Mouse (Mus musculus) c-Kit-positive CD71-negative TER-119-negative erythroid progenitor cells, embryonic 14.5 days (primary cell): Measurements from ENCODE around the gene Rtkn2.

ENCODE experiments used
- DNase-seq: peaks from one replicate; pipeline ENCODE4 v3.0.0-alpha.2; 2013; ENCODE audit warnings: low read depth

The Rtkn2 gene

DNA sequence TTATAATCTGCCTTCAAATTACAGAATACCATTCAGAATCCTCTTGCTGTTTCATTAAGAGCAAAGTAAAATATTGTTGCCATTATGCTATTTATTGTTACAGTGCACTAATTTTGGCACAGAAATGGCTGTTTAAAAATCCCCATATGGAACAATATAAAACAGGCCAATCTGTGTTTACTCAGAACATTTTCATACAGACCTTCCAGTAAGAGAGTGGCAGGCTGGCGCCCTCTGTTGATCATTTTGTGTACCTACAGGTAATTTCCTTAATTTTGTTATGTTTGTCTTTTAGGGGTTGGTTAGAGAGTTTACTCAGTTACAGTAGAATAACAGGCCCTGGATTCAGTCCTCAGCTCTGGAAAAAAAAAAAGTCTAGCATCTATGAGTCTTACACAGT, 16.8 kb downstream of the Rtkn2 start:
- DNase-seq: no peak

DNA sequence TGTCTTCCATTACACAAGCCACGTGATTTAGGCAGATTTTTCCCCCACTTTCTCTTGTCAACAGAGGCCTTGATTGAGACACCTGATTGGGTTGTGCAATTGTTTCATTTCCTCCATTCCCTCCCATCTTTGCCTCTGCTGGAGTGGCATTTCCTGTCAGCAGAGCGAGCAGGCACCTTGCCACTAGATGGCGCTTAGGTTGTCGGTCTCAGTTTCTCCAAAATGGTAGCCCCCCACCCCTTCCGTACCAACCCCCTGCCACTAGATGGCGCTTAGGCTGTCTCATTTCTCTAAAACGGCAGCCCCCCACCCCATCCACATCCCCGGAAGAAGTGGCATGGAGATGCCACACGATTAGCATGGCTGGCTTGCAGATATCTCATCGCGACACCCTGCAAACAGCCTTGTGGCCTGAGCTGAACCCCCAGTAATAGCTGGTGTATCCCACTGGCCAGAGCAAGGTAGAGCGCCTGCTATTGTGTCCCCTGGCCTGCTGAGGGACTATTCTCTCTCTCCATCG, 18.8 kb downstream of the Rtkn2 start:
- peak; percentile 34 for DNase-seq

DNA sequence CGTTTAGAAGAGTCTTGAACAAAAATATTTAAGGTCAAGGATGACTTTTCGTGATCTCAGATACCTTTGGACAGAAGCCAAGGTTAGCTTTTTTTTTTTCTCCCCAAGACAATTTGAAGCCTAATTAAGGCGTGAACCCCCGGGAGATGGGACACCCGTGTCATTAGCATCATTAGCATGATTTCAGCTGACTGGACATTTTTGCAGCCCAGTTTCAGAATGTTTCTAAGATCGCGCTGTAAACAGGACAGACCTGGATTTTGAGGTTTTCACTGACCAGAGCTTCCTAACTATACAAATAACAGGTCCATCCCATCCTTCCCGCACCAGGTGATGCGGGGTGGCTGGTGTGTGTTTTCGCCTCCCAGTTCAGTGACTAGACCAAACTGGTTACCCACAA, 19.8 kb downstream of the Rtkn2 start:
- no peak for DNase-seq

DNA sequence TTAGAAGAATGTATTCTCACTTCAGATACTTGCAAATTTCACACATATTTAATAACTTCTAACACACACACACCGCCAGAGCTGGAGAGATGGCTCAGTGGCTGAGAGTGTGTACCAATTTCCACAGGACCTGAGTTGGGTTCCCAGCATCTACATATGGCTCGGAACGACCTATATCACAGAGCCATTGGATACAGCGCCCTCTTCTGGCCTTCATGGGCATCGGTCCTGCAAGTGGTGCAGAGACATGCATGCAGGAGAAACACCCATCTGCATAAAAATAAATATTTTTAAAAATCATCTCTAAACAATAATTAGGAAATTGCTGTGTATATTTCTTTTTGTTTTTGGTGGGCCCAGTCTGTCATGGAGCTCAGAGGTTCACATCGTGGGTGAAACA, 22.1 kb downstream of the Rtkn2 start:
- DNase-seq: no peak

DNA sequence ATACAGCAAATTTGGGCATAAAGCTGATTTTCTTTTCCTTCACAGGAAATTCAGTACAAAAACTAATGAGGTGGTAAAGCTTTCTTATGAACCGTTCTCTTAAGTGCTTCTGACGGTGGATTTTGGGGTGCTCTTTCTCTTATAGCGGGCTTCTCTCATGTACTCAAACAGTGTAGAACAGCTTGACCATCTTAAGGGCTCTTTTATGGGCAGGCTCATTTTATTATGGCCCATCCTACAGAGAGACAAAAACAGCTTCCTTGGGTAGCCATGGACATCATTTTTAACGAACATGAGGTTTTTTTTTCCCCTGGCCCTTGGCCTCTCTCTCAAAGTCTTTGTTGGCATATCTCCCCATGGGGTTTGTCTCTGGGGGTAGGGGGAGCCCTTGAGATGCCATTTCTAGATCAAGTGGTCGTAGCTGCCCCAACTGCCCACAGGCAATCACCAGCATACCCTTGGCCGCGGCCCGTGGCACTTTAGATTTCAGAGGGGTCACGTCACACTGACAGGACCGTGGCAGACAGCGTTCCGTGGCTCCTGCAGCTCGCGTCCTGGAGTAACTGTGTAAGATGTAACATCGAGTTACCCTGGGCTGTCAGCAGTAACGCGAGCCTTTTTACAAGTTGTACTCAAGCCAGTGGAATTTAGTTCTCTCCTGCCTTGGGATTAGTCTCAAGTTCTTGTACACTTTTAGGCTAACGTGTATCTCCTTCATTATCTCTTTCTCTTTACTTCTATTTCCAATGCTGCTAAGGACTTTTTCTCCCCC, 24.5 kb downstream of the Rtkn2 start:
- DNase-seq: no peak

DNA sequence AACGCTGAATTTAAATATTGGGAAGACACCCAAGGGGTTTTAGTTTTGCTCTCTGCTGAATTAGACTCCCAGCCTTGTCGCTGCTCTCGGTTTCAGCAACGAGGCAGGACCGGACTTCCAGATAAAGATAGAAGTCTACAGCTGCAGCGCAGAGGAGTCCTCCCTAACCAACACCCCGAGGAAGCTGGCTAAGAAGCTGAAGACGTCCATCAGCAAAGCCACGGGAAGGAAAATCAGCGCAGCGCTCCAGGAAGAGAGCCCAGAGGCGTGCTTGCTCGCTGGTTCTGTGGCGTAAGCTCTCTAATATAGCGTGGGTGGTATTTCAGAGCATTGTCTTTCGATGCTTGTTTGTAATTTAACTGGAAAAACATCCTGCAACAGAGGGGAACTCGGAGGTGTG, 26.0 kb downstream of the Rtkn2 start:
- no peak for DNase-seq

DNA sequence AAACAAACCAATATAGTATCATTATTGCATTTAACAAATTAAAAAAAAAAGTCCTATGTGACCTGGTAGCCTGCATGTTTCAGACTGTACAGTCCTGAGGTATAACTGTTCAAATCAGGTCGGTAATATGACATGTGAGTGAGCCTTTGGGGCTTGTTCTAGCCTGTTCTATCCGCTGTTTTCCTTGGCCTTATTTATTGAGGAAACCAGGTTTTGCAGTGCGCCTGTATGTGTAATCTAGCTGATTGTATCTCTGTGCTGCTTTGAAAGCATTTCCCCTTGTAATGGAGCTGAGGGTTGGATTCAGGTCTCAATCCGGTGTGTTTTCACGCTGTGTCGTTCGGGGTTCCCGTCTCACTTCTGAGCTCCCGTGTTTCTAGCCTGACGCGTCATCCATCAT, 27.1 kb downstream of the Rtkn2 start:
- DNase-seq: no peak

DNA sequence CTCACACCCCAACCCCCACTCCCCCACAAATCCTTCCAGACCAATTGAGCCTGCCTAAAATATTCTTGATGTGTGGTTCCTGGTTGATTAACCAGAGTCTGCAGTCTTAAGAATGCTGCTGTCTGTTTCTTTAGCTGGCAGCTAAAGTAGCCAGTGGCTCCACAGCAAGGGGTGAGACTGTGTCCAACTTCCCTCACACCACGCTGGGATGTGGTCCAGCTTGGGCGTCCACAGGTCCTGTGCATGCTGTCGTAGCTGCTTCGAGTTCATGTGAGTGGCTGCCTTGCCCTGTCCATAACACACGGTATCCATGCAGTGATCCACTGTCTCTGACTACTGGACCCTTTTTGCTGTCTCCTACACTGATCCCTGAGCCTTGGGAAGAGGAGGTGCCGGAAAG, 27.7 kb downstream of the Rtkn2 start:
- DNase-seq: no peak

DNA sequence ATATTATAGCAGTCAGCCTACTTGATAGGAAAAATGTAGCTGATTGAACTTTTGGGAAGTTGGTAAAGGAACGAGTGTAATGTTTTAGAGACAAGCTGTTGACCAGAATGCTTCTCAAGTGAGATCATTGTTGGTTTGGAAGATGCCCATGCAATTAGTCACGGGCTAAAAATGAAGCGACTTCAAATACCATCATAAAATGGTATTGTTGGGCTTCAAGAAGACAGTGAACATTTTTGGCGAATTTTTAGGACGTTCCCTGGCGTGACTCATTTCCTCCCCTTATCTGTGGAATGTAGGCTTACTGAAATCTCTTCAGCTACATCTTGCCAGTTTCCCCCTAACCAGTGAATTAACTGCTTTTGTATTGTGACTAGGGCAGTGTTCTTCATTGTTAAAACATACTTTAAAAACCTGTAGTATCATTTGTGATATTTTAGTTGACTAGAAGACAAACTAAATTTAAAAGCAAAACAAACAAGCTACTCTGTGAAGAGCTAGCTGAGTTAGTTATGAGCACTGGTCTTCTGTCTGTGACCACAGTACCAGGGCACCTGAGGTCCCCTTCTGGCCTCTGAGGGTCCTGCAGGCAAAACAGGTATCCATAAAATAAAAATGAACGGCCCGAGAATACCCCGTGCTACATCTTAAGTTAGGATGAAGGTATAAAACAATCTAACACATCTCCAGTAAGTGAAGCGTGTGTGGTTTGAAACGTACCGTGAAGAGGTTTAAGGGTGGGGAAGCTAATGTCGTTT, 29.0 kb downstream of the Rtkn2 start:
- no peak for DNase-seq

DNA sequence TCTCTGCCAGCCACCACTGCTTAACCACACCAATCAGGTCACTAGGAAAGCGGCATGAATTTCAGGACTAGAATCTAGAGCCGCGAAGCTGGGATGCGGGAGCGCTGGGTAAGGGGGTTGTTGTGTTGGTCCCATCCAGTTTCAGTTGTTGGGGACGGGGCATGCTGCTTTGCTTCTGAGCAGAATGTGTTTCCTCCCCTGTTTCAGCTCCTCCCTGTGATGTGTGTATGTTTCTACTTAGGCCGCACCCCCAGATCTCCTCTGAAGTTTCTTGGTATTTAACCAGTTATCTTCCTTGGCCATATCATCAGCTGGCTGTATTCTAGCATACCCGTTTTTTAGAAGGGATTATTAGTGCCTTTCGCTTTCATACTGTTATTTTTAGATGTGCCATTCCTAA, 29.9 kb downstream of the Rtkn2 start:
- no peak for DNase-seq

DNA sequence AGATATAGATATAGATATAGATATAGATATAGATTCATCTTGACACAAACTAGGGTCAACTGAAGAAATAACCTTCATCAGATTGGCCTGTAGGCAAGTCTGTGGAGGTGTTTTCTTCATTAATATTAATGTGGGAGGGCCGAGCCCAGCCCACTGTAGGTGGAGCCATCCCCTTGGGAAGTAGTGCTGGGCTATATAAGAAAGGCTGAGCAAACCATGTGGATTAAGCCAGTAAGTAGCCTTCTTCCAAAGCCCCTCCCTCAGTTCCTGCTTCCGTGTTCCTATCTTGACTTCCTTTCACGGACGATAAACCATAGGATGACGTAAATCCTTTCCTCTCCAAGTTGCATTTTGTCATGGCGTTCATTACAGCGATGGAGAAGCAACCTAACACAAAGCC, 30.5 kb downstream of the Rtkn2 start:
- DNase-seq: no peak

DNA sequence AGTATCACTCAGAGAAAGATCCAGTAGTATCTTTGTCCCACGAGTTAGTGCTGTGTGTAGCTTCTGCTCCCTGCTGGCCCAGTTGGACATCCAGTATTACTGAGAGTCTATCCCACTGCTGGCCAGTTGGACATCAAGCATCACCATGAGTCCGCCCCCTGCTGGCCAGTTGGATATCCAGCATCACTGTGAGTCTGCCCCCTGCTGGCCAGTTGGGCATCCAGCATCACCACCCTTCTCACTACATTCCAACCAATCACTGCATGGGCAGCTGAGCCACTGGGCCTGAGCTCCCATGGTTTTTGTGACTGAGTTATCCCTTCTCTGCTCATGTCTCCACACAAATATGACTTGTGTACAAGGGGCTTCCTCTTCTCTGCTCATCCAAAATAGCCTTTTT, 33.8 kb downstream of the Rtkn2 start:
- no peak for DNase-seq

DNA sequence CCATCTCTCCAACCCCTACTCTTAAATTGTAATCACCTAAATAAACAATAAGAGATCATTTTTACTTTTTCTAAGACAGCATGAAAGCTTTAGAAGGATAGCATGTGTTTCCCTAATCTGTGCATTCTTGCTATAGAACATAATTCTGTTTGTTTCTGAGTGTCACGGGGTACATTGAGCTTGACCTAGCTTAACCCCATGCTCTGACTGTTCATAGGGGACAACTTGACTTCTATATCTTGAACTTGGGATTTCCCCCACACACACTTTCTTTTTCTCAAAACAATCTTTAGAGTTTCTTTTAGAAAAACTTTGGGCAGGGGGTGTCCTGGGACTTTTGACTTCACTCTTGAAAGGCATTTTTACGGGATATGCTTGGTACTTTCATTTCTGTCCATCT, 41.4 kb downstream of the Rtkn2 start:
- no peak for DNase-seq

DNA sequence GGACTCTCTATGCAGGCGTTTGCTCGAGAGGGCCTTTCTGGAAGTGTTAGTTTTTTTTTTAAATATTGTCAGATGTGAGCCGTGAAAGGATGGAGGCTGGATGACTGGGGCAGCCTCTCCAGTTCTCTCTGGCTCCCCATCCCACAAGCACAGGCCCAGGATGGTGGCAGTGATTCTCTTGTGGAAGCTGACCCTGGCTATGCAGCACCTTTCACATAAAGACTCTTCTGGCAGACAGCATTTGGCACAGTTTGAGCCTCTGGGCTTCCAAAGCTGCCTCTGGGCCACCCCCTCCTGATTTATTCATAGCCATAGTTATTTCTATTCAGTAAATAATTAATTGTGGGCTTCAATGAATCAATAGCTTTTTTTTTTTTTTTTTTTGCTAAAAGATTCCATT, 46.3 kb downstream of the Rtkn2 start:
- no peak for DNase-seq

DNA sequence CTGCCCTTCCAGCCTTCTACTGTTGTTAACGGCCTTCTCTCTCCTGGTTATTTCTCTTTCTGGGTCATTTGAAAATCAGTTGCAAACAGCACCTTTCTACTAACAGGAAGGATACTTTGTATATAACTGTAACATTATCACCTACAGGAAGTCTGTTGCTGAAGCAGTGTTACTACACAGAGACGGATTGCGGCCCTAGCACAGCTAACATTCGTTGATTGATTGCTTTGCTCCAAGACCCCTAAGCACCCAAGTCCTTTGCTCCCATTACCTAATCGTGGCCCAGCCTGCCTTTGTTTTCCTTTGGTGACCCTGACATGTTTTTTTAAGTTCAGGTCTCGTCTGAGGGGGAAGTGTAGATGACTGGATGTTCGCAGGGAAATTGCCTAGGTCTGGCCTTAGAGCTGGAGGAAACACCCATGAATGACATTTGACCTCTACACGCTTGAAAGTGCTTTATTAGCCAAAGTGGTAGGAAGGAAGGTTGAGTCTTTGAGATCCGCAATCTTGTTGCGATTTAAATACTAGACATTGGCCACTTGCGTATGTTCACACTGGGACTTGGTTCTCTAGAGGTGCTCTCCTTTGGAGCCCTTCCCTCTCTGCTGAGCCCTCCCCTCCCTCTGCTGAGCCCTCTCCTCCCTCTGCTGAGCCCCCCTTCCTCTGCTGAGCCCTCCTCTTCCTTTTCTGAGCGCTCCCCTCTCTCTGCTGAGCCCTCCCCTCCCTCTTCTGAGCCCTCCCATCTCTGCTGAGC, 49.1 kb downstream of the Rtkn2 start:
- DNase-seq: no peak

DNA sequence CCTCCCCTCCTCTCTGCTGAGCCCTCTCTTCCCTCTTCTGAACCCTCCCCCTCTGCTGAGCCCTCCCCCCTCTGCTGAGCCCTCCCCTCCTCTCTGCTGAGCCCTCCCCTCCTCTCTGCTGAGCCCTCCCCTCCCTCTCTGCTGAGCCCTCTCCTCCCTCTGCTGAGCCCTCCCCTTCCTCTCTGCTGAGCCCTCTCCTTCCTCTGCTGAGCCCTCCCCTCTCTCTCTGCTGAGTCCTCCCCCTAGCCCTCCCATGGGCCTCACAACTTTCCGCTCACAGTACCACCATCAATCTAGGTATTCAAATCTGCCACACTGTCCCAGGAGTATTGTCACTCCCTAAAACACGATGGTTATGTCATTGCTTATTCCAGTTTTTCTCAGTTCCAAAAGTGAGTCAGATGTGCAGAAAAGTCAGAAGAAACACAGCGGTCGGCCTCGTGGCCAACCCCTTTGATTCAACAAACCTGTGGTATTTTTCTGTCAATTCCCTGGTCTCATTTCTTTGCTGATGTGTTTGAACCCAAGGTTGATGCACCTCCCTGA, 49.8 kb downstream of the Rtkn2 start:
- no peak for DNase-seq

DNA sequence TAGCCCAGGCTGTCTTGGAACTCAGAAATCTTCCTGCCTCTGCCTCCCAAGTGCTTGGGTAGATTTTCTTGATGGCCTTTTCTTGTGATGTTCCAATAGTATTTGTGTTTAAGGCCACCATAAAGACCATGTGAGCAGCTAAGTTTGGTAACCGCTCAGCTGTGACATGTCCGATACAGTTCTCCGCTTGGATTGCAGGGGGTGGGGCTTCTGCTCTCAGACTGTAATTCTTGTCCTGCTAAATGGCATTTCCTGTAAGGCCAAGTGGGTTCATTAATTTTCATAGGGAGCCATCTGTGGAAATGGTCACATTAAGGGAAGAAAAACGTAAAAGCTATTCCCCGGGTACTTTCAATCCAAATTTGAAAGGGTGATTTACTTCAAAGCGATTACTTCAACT, 50.7 kb downstream of the Rtkn2 start:
- DNase-seq: no peak

DNA sequence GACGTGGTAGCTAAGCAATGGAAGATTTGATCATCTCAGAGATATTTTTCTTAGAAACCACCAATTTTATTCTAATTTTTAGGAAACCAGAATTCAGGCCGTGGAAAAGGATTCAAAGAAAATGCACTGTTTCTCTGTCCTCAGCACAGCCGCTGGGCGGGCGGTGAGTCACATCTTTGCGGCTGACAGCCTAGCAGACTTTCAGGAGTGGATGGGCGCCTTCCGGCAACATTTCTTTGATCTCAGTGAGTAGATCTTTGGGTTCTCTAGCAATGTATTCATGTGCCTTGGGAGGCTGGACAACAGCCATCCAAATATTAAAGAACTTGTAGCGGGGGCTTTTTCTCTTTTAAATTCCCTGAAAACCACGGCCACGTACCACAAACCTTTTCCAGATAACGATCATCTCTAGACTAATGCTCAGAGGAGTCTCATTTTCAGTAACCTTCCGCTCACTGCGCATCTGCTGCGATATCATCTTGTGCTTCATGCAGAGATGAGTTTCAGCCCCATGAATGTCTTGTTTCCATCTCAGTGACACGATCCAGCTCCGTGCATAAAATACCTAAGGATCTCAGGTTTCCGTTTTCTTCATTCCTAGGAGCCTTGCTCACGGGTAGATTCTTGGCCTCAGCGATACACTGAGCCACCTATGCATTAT, 56.5 kb downstream of the Rtkn2 start:
- DNase-seq: no peak

DNA sequence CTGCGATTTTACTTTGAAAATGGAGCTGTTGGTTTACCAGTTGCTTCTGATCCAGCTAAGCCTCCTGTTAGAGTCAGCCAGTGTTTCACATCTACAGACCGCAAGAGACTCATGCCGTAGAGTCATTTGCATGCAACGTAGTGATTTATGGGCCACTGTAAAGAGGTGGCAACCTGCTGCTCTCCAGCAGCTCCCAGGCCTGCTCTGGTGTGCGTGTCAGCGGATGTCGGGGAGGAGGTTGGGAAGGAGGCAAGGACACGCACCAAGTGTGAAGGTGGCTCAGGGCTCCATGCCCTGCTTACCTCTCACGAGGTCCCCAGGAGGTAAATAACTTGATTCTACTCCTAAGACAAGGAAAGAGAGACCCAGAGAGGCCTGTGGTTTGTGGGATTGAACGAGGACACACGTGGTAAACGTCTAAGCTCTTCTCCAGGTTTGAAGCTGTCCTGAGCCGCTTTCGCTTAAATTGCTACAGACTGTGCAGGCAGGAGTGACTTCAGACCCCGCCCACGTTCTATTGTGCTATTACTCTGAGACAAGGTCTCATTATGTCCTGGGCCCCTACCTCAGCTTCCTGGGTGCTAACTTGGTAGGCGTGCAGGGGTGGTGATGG, 57.1 kb downstream of the Rtkn2 start:
- no peak for DNase-seq

DNA sequence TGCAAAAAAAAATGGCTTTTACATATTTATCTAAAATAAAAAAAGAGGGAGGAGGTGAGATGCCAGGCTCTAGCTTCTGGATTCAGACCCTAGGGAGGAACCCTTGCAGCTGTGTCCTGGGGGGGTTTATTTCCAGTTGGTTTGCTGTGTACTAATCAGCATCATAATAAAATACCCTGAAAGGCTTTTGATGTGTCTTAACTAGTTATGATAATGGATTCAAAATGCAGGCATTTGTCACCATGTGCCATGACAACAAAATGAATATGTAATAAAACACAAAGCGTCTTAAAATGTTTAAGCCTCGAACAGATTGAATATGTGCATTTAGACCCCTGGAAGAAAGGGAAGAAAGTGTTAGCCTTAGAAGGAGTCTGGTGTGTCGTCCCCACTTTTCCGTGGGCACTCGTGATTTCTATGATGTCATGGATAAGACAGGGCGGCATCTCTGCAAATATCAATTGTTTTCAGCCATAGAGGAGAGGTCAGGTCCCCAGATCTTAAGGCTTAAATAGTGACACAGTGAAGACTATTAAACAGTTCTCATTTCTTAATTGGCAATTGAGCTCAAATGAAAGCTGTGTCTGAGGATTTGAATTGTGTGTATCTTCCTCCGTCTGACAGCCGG, 59.7 kb downstream of the Rtkn2 start:
- no peak for DNase-seq

DNA sequence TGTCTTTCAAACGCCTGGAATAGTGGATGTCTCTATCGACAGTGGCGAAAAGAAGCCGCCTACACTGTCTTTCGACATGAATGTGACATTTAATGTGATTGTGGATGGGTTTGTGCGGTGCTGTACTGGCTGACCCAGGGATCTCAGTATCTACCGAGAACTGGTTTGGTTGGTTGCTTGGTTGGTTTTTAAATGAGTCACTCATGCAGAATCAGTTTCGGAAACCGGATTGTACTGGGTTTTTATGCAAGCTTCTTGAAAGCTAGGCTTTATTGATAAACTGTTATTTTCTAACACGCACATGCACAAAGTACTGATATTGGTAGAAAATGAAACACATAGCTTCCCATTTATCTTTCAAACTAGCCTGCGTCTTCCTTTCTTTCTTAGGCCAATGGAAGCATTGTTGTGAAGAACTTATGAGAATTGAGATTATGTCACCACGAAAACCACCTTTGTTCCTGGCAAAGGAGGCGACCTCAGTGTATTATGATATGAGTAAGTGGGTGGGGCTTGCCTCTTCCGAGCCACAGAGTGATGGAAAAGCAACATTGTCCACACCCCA, 60.4 kb downstream of the Rtkn2 start:
- DNase-seq: no peak
